12 mouse cellular contexts compared by ENCODE assay signal in genomic region chr17:34210599-34210998, GRCm38 (mm10). TPM values are rescaled to one million over a fixed set of nuclear protein-coding genes. Genes with fewer than 3 reads are reported as not detected.
A peak's percentile ranks its signal among the peaks of the same experiment; 100 is the strongest.
DNase-seq lines count a peak whose midpoint lies in the region.
"Had no signal": no experiment of that assay in that cellular context is flagged by ENCODE, and none has a peak within 500 bp of the region (broad histone marks: within the 10 kb centered on the region; RNA-seq: fewer than 3 reads in every experiment).

No protein-coding gene starts in this region.

- H3K4me1 ChIP-seq in heart, embryonic 10.5 days = peaks cover 7% of the 10 kb centered on the region; the same call in 1 of the 2 replicates
- H3K4me1 ChIP-seq: embryonic facial prominence, embryonic 12.5 days had no signal

- no peak overlapping the region for H3K4me3 ChIP-seq in heart, embryonic 10.5 days
- H3K4me3 ChIP-seq: embryonic facial prominence, embryonic 12.5 days had no signal

- no peaks in the 10 kb centered on the region for H3K36me3 ChIP-seq in heart, embryonic 10.5 days
- H3K36me3 ChIP-seq: embryonic facial prominence, embryonic 12.5 days had no signal

- no peak overlapping the region for H3K27ac ChIP-seq in heart, embryonic 10.5 days
- H3K27ac ChIP-seq: embryonic facial prominence, embryonic 12.5 days; hindbrain, embryonic 14.5 days had no signal

- DNase-seq in heart, adult 11 months = peak; percentile 88
- DNase-seq in heart, embryonic 10.5 days (ENCODE audit: low spot score) = no peak
- peak; percentile 45 for DNase-seq in T-cell, adult 2 months (ENCODE audit: low spot score)
- DNase-seq in induced T-regulatory cell, adult 2 months (ENCODE audit: low read depth) = peak; percentile 84
- peak; percentile 35 to 48 for DNase-seq in spleen, postnatal 36 days (ENCODE audit: low spot score in 2 of 2)
- no peak for DNase-seq in left cerebral cortex, adult 11 months (ENCODE audit: low spot score)
- DNase-seq in layer of hippocampus, postnatal 25 days (ENCODE audit: extremely low spot score in 1 of 2, low spot score in 1 of 2) = no peak
- DNase-seq in MN1 (ENCODE audit: low spot score) = no peak
- DNase-seq: lung, postnatal 36 days had no signal

- no peaks in the 10 kb centered on the region for H3K9me3 ChIP-seq in heart, embryonic 10.5 days
- H3K9me3 ChIP-seq: embryonic facial prominence, embryonic 12.5 days had no signal

- peaks cover 93% of the 10 kb centered on the region for H3K27me3 ChIP-seq in heart, embryonic 10.5 days (ENCODE audit: insufficient read depth, poor library complexity, severe bottlenecking)
- H3K27me3 ChIP-seq: CH12.LX had no signal

- WGBS in heart, embryonic 10.5 days = 62% methylated on average over 3 of the region's 3 CpGs

RNA-seq across cellular contexts. Expression of gene Tap2, which starts 7.3 kb away (rescaled TPM):
- 0.48 and 0.51 TPM in 2 replicates for polyA plus RNA-seq in heart, embryonic 10.5 days (2016; fragmentation: Nextera tagmentation; extraction: Ambion mirVana)
- total RNA-seq in layer of hippocampus, postnatal 25 days (2021) = 1 to 10 TPM; 7.0 to 8.9 TPM

RNA-seq across cellular contexts. Expression of gene Psmb8, which starts 13.1 kb away (rescaled TPM):
- 0.86 and 0.87 TPM in 2 replicates for polyA plus RNA-seq in heart, embryonic 10.5 days (2016; fragmentation: Nextera tagmentation; extraction: Ambion mirVana)
- 1 to 10 TPM; 2.2 to 3.3 TPM for total RNA-seq in layer of hippocampus, postnatal 25 days (2021)

RNA-seq across cellular contexts. Expression of gene Psmb9, which starts 23.0 kb away (rescaled TPM):
- polyA plus RNA-seq in heart, embryonic 10.5 days (2016; fragmentation: Nextera tagmentation; extraction: Ambion mirVana) = 0.41 and 0.60 TPM in 2 replicates
- total RNA-seq in layer of hippocampus, postnatal 25 days (2021) = 1 to 10 TPM; 1.6 to 1.7 TPM

RNA-seq across cellular contexts. Expression of gene Tap1, which starts 23.2 kb away (rescaled TPM):
- polyA plus RNA-seq in heart, embryonic 10.5 days (2016; fragmentation: Nextera tagmentation; extraction: Ambion mirVana) = 0.84 and 1.2 TPM in 2 replicates
- total RNA-seq in layer of hippocampus, postnatal 25 days (2021) = 1 to 10 TPM; 3.0 to 3.4 TPM

RNA-seq across cellular contexts. Expression of gene H2-Ob, which starts 28.1 kb away (rescaled TPM):
- polyA plus RNA-seq in heart, embryonic 10.5 days (2016; fragmentation: Nextera tagmentation; extraction: Ambion mirVana) = not detected in 2 replicates
- under 1 TPM; 0.25 to 0.47 TPM for total RNA-seq in layer of hippocampus, postnatal 25 days (2021)
- polyA plus RNA-seq: embryonic facial prominence, embryonic 12.5 days; hindbrain, embryonic 14.5 days had no signal

Comparison
In these comparisons a context has a peak if more than half of its experiments do, and no peak if none do; other contexts are left out.
1. DNase-seq: peak in heart, adult 11 months (single experiment), T-cell, adult 2 months (single experiment), induced T-regulatory cell, adult 2 months (single experiment) and spleen, postnatal 36 days (2 of 2); none in heart, embryonic 10.5 days (single experiment), left cerebral cortex, adult 11 months (single experiment), layer of hippocampus, postnatal 25 days (0 of 2) and MN1 (single experiment).